Mouse (Mus musculus) myocyte (in vitro differentiated cells): ENCODE data around the gene Fbxo3. TPM values are rescaled to one million over a fixed set of nuclear protein-coding genes. Genes with fewer than 3 reads are reported as not detected.
A peak's percentile ranks its signal among the peaks of the same experiment; 100 is the strongest.

Experiments
- H3K27me3 ChIP-seq: one replicate; pipeline ENCODE4 v1.6.1; 2011; ENCODE audit not compliant: control insufficient read depth, insufficient read depth, insufficient read length
- H3K36me3 ChIP-seq: one replicate; pipeline ENCODE4 v1.6.1; 2011; ENCODE audit not compliant: control insufficient read depth, insufficient read depth
- H3K4me2 ChIP-seq: one replicate; pipeline ENCODE4 v1.6.1; 2011; ENCODE audit warnings: low read depth, control low read depth
- H3K4me3 ChIP-seq: one replicate; pipeline ENCODE4 v1.5.1; 2011; ENCODE audit warnings: mild to moderate bottlenecking, control low read depth, moderate library complexity
- H3K79me2 ChIP-seq: one replicate; pipeline ENCODE4 v1.6.1; 2011; ENCODE audit not compliant: control insufficient read depth, insufficient read depth
- H3ac ChIP-seq: one replicate; pipeline ENCODE4 v1.6.1; 2011; ENCODE audit not compliant: control insufficient read depth, insufficient read length
- CEBPB ChIP-seq: IDR thresholded peaks from 2 replicates; pipeline ENCODE4 v1.6.1; 2011; ENCODE audit warnings: mild to moderate bottlenecking, moderate library complexity; ENCODE audit not compliant: poor library complexity, insufficient read depth, severe bottlenecking
- E2F4 ChIP-seq: IDR thresholded peaks from one replicate; pipeline ENCODE4 v1.6.1; 2011; ENCODE audit warnings: mild to moderate bottlenecking, control low read depth, moderate library complexity; ENCODE audit not compliant: insufficient read depth
- MAX ChIP-seq: IDR thresholded peaks from one replicate; pipeline ENCODE4 v1.6.1; 2011; ENCODE audit warnings: low read depth, mild to moderate bottlenecking, control low read depth
- MYOD1 ChIP-seq, 3 experiments: IDR thresholded peaks; one replicate each; pipeline ENCODE4 v1.6.1; 2011; ENCODE audit warnings: control low read depth in 2 of 3, low read depth in 2 of 3, mild to moderate bottlenecking in 2 of 3, moderate library complexity in 1 of 3; ENCODE audit not compliant: insufficient read length in 2 of 3, control insufficient read depth in 1 of 3
- MYOG ChIP-seq, 3 experiments: IDR thresholded peaks; one replicate each; pipeline ENCODE4 v1.6.1; 2011; ENCODE audit warnings: control low read depth in 2 of 3, low read depth in 2 of 3, mild to moderate bottlenecking in 2 of 3; ENCODE audit not compliant: insufficient read length in 2 of 3, control insufficient read depth in 1 of 3, insufficient read depth in 1 of 3
- POLR2A ChIP-seq: IDR thresholded peaks from one replicate; pipeline ENCODE4 v1.6.1; 2011; ENCODE audit warnings: low read depth, mild to moderate bottlenecking, control low read depth, moderate library complexity; ENCODE audit not compliant: insufficient read length
- POLR2AphosphoS2 ChIP-seq: IDR thresholded peaks from one replicate; pipeline ENCODE4 v1.6.1; 2011; ENCODE audit warnings: low read depth, control low read depth; ENCODE audit not compliant: insufficient read length
- REST ChIP-seq: IDR thresholded peaks from one replicate; pipeline ENCODE4 v1.6.1; 2011; ENCODE audit warnings: mild to moderate bottlenecking, control low read depth, moderate library complexity; ENCODE audit not compliant: insufficient read depth, insufficient read length
- SRF ChIP-seq: IDR thresholded peaks from one replicate; pipeline ENCODE4 v1.6.1; 2011; ENCODE audit warnings: low read depth; ENCODE audit not compliant: control insufficient read depth, insufficient read length
- TCF12 ChIP-seq: IDR thresholded peaks from one replicate; pipeline ENCODE4 v1.6.1; 2011; ENCODE audit warnings: mild to moderate bottlenecking, control low read depth; ENCODE audit not compliant: poor library complexity, insufficient read depth, severe bottlenecking
- TCF3 ChIP-seq: IDR thresholded peaks from one replicate; pipeline ENCODE4 v1.6.1; 2011; ENCODE audit warnings: low read depth, control low read depth; ENCODE audit not compliant: insufficient read length
- USF1 ChIP-seq: IDR thresholded peaks from one replicate; pipeline ENCODE4 v1.6.1; 2011; ENCODE audit warnings: low read depth, mild to moderate bottlenecking, control low read depth, moderate library complexity
- polyA plus RNA-seq: library from polyadenylated mRNA; unstranded; fragments of >200 nt; fragmentation: generic; extraction: Trizol; gene quantifications from one replicate; pipeline ENCODE4 v1.2.1, GENCODE M21; 2012; ENCODE audit warnings: missing spikeins

Fbxo3 gene
- polyA plus RNA-seq, 1 experiment, result 9.3 TPM

DNA sequence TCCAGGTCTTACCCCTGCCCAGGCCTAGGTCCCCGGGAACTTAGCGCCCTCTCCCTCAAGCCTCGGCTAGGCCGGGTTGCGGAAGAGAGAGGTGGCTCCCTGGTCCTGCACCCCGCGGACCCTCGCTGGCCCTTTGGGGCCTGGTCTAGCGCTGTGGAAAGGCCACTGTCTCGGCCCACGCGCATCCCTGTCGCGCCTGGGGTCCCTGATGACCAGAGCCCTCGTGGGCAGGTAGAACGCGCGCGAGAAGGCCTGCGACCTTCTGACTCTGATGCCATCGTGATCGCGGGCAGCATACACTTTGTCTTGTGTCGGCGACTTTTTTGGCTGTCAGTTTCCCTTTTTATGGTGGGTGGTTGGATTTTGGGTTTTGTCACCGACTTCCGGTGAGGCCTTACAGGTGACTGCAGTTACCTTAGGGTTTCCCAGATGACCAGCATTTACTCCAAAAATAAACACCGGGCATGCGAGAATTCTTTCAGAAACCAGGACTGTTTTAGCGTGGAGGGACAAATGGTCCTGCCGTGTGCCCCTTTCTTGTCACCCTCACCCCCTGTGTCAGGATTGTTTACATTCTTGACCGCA, 710 bp downstream of the Fbxo3 start, which contains the start of gene 4931422A03Rik:
Gene 4931422A03Rik (minus strand): TSS at position 223 of the 585 bp plus-strand sequence.
- peak within 1 kb of the TSS; percentile 94 for H3K4me3 ChIP-seq
- no peaks in the 10 kb centered on the region for H3K36me3 ChIP-seq
- H3K27me3 ChIP-seq, result peaks cover under 1% of the 10 kb centered on the region
- H3K79me2 ChIP-seq, result peaks cover 18% of the 10 kb centered on the region
- TF ChIP-seq TCF12 (no peak), MYOG (IDR thresholded peaks at IDR 0.05; ENCODE audit: control insufficient read depth in 1 of 3, insufficient read depth in 1 of 3, insufficient read length in 2 of 3, low read depth in 2 of 3) (no peak), CEBPB (no peak), MYOD1 (IDR thresholded peaks at IDR 0.05; ENCODE audit: control insufficient read depth in 1 of 3, insufficient read length in 2 of 3, low read depth in 2 of 3) (no peak), POLR2AphosphoS2 (no peak), USF1 (no peak), TCF3 (no peak), POLR2A (no peak), REST (no peak)
- H3ac ChIP-seq, result peak within 1 kb of the TSS; percentile 44
- H3K4me2 ChIP-seq, result peak within 1 kb of the TSS; percentile 87

DNA sequence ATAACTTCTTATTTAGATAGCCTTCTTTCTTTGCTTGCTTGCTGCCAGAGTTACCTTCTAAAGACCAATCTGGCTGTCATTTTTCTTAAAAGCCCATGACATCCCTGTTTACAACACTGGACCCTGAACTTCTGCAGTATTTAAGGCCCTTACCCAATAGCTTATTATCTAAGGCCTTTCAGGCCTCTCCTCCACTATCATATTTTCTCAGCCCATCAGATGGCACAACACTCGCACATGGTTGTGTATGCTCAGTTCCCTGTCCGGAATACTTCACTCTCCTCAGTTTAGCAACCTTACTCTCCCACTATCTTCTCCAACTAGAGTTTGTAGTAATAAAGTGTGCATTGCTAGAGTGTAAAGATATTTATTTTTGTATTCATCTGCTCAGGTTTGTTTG, 1.6 kb downstream of the Fbxo3 start:
- Histone ChIP-seq H3K27me3 (no peaks in the 10 kb centered on the region), H3K4me2 (peak overlapping the region; percentile 87), H3K79me2 (peaks cover 18% of the 10 kb centered on the region), H3K4me3 (peak overlapping the region; percentile 94), H3K36me3 (peaks cover 5% of the 10 kb centered on the region), H3ac (no peak overlapping the region)
- no peak for TF ChIP-seq TCF12
- TF ChIP-seq POLR2AphosphoS2, result no peak
- TF ChIP-seq MYOD1 (IDR thresholded peaks at IDR 0.05; ENCODE audit: control insufficient read depth in 1 of 3, insufficient read length in 2 of 3, low read depth in 2 of 3), result no peak
- no peak for TF ChIP-seq MYOG (IDR thresholded peaks at IDR 0.05; ENCODE audit: control insufficient read depth in 1 of 3, insufficient read depth in 1 of 3, insufficient read length in 2 of 3, low read depth in 2 of 3)
- TF ChIP-seq MAX, result no peak
- TF ChIP-seq TCF3, result no peak
- no peak for TF ChIP-seq USF1
- TF ChIP-seq SRF, result no peak
- TF ChIP-seq REST, result no peak
- no peak for TF ChIP-seq CEBPB

DNA sequence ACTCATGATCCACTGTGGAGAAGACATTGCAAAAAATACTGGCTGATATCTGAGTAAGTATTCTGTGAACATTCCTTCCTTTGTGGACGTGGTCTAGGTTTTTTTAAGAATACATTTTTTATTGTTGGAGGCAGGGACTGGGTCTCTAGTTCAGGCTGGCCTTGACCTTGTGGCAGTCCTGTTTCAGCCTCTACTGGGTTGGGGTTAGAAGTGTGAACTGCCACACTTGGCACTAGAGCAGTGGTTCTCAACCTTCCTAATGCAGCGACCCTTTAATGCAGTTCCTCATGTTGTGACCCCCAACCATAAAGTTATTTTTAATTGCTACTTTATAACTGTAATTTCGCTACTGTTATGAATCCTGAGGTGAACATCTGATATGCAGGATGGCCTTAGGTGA, 2.9 kb downstream of the Fbxo3 start:
- peaks cover 9% of the 10 kb centered on the region for H3K36me3 ChIP-seq
- H3K27me3 ChIP-seq, result no peaks in the 10 kb centered on the region
- H3ac ChIP-seq, result no peak overlapping the region
- peaks cover 18% of the 10 kb centered on the region for H3K79me2 ChIP-seq
- no peak overlapping the region for H3K4me3 ChIP-seq
- TF ChIP-seq E2F4 (no peak), CEBPB (no peak), USF1 (no peak), MAX (no peak)
- no peak overlapping the region for H3K4me2 ChIP-seq

DNA sequence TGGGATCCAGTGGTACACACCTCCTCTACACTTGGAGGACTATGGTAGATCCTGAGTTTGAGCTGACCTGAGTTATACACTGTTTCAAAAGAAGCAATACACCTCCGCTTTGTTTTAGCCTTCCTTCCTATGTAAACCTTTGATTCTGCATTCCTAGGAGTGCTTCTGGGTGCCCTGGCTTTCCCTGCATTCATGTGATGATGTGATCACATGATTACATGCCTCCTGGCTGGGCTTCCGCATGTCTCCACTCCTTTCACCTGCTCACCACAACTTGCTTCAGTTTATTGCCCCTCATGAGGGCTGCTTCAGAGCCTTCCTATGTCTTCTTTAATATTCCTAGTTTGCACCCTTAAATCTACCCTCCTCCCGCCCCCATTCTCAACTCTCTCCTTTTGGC, 4.5 kb downstream of the Fbxo3 start:
- Histone ChIP-seq H3ac (no peak overlapping the region), H3K79me2 (peaks cover 18% of the 10 kb centered on the region), H3K4me3 (no peak overlapping the region), H3K27me3 (no peaks in the 10 kb centered on the region), H3K36me3 (peaks cover 22% of the 10 kb centered on the region), H3K4me2 (no peak overlapping the region)
- TF ChIP-seq MAX (no peak), TCF3 (no peak), SRF (no peak), TCF12 (no peak), POLR2A (no peak), MYOD1 (IDR thresholded peaks at IDR 0.05; ENCODE audit: control insufficient read depth in 1 of 3, insufficient read length in 2 of 3, low read depth in 2 of 3) (no peak), MYOG (IDR thresholded peaks at IDR 0.05; ENCODE audit: control insufficient read depth in 1 of 3, insufficient read depth in 1 of 3, insufficient read length in 2 of 3, low read depth in 2 of 3) (no peak), CEBPB (no peak), E2F4 (no peak), USF1 (no peak), REST (no peak), POLR2AphosphoS2 (no peak)

DNA sequence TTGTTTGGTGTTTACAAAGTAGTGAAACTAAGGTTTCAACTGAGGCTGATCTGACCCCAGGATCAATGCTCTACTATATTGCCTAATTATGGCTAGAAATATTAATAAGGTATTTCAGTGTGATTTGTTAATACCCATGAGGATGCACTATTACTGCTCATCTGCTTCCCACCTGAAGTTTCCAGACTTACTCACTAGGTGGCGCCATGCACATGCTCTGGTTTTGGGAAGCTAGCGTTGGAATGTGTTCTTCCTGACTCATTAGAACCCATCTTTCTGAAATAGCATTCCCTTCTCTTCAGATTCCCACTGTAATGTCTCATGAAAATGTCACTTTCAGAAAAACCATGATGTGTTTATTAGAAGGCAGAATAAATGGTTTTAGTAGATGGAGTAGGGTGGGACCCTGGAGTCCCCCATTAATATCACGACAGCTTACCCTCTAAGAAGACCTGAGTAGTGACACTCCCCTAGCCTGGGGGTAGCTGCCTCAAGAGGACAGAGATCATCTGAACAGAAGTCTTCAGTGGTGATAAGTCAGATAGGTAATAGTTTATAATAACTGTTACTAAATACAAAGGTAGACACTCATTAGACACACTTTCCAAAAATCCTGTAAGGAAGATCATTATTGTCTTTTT, 7.4 kb downstream of the Fbxo3 start:
- Histone ChIP-seq H3K79me2 (no peaks in the 10 kb centered on the region), H3K36me3 (peaks cover 32% of the 10 kb centered on the region), H3K27me3 (no peaks in the 10 kb centered on the region), H3K4me3 (no peak overlapping the region), H3ac (no peak overlapping the region), H3K4me2 (no peak overlapping the region)
- TF ChIP-seq TCF3 (no peak), POLR2A (no peak), E2F4 (no peak), REST (no peak), CEBPB (no peak), MYOG (IDR thresholded peaks at IDR 0.05; ENCODE audit: control insufficient read depth in 1 of 3, insufficient read depth in 1 of 3, insufficient read length in 2 of 3, low read depth in 2 of 3) (no peak), SRF (no peak), TCF12 (no peak), POLR2AphosphoS2 (no peak), MAX (no peak), MYOD1 (IDR thresholded peaks at IDR 0.05; ENCODE audit: control insufficient read depth in 1 of 3, insufficient read length in 2 of 3, low read depth in 2 of 3) (no peak), USF1 (no peak)
